Mouse (Mus musculus) small intestine, adult 2 months (tissue): ENCODE measurements around the gene Psmc6.

Experiments used
- CTCF ChIP-seq: fragments of 200-500 bp; IDR thresholded peaks from 2 replicates; pipeline ENCODE4 v1.5.1; 2012; ENCODE audit warnings: low read depth, mild to moderate bottlenecking, control low read depth, inconsistent platforms, low read length, moderate library complexity, mixed read lengths; ENCODE audit not compliant: insufficient replicate concordance, insufficient read length; ENCODE audit errors: extremely low read depth
- POLR2A ChIP-seq: fragments of 200-500 bp; IDR thresholded peaks from 2 replicates; pipeline ENCODE4 v1.6.1; 2012; ENCODE audit warnings: low read depth, mild to moderate bottlenecking, control low read depth, inconsistent platforms, low read length, moderate library complexity

DNA sequence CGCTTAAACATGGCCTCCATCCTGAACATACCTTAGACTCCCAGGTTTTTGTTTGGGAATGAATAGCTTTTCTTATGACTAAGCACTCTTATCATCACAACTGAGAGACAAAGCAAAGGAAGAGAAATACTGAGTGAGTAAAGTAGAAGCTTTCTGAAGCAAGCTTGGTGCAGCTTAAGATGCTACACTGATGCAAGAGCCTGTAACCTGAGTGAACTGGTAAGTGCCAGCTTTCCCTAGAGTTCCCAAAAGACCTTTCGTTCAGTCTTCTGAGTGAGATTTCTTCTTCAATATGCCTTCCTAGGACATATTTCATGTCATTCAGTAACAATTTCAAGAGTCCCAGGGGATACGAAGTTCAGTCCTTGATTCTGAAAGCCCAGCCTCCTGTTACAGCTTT, 8.5 kb upstream of the Psmc6 start:
- TF ChIP-seq POLR2A (no peak), CTCF (no peak)
